Mouse (Mus musculus) bone marrow, adult 2 months (tissue): ENCODE data around the gene Cdhr4.

Experiments
- CTCF ChIP-seq: fragments of 200-500 bp; IDR thresholded peaks from 2 replicates; pipeline ENCODE4 v1.5.1; 2011; ENCODE audit warnings: low read length, control low read depth; ENCODE audit not compliant: control insufficient read depth, insufficient read depth
- POLR2A ChIP-seq: fragments of 200-500 bp; IDR thresholded peaks from 2 replicates; pipeline ENCODE4 v1.6.1; 2011; ENCODE audit warnings: low read depth, mild to moderate bottlenecking, control low read depth, low read length, borderline replicate concordance; ENCODE audit not compliant: control insufficient read depth

- no peak for TF ChIP-seq POLR2A
- TF ChIP-seq CTCF = no peak
Measured at GRCm38 (mm10) chr9:107962916-107963315, 29.4 kb upstream of the Cdhr4 start.
